Mouse (Mus musculus) heart, adult 2 months (tissue): ENCODE measurements around the gene Wdr86.

ENCODE experiments used
- CTCF ChIP-seq: fragments of 200-600 bp; IDR thresholded peaks from 2 replicates; pipeline ENCODE4 v1.8.1; 2022; ENCODE audit warnings: antibody characterized with exemption, mild to moderate bottlenecking, moderate library complexity
- POLR2A ChIP-seq: fragments of 200-500 bp; IDR thresholded peaks from 2 replicates; pipeline ENCODE4 v1.6.1; 2011; ENCODE audit warnings: mild to moderate bottlenecking, low read depth, low read length, control low read depth; ENCODE audit not compliant: insufficient read depth

- TF ChIP-seq POLR2A (no peak), CTCF (peak; percentile 36)
Observed at GRCm38 (mm10) chr5:24711615-24712014, 18.9 kb downstream of the Wdr86 start.
